Mouse (Mus musculus) thymus, postnatal 0 days (tissue): ENCODE measurements around the gene Gm29582. TPM values are rescaled to one million over a fixed set of nuclear protein-coding genes. Genes with fewer than 3 reads are reported as not detected.
"Not testable (repeated sequence)": the region's sequence is repeated elsewhere in the genome, so short reads cannot be mapped to it uniquely, and the experiment has no call there.

Experiments used
- DNase-seq: peaks from one replicate; pipeline ENCODE4 v3.0.0-alpha.2; 2015; ENCODE audit warnings: low spot score
- polyA plus RNA-seq: library from polyadenylated mRNA; unstranded; fragments of >200 nt; fragmentation: Nextera tagmentation; extraction: Ambion mirVana; gene quantifications from 2 replicates; pipeline ENCODE4 v1.2.1, GENCODE M21; 2015

Gene Gm29582
- not detected in 2 replicates for polyA plus RNA-seq

GRCm38 (mm10) chrY:30738461-30738860, at the start of gene Gm29582:
TSS of gene Gm29582 (minus strand) at chrY:30738561.
- not testable (repeated sequence) for DNase-seq
